Mouse (Mus musculus) Patski (cell line): ENCODE measurements at regions not wholly inside any gene's neighbourhood (a gene's known extent, or its start where the extent isn't known, plus 50 kb on each side); places are given as distances from the start of the nearest gene placed in this dataset.

Experiments used
- ATAC-seq: fragments of 100-300 bp; one replicate; pipeline ENCODE4 v1.8.0; 2021
- CTCF ChIA-PET: fragments of 350-600 bp; sonication (Branson Sonifier 250); formaldehyde crosslinking; loops from one replicate; lab custom pipeline; 2022; ENCODE audit warnings: inconsistent platforms; lab: Charles Lee
- POLR2A ChIA-PET: fragments of 350-600 bp; sonication (Branson Sonifier 250); formaldehyde crosslinking; loops from one replicate; lab custom pipeline; 2022; ENCODE audit warnings: antibody characterized with exemption, inconsistent platforms; lab: Charles Lee
- DNase-seq: peaks from one replicate; pipeline ENCODE4 v3.0.0-alpha.2; 2011; ENCODE audit warnings: low read depth, low spot score
- H3K27me3 ChIP-seq: fragments of 371-371 bp; one replicate; pipeline ENCODE4 v1.5.1; 2021
- CTCF ChIP-seq: fragments of 100-300 bp; IDR thresholded peaks from one replicate; pipeline ENCODE4 v1.5.1; 2021
- in situ Hi-C: fragments of 300-500 bp; cut with MboI; formaldehyde crosslinking; loops from 3 replicates; pipeline ENCODE4 v1.11.1; 2018; ENCODE audit warnings: low pct_unique_long_range_greater_than_20kb, mixed read lengths

DNA sequence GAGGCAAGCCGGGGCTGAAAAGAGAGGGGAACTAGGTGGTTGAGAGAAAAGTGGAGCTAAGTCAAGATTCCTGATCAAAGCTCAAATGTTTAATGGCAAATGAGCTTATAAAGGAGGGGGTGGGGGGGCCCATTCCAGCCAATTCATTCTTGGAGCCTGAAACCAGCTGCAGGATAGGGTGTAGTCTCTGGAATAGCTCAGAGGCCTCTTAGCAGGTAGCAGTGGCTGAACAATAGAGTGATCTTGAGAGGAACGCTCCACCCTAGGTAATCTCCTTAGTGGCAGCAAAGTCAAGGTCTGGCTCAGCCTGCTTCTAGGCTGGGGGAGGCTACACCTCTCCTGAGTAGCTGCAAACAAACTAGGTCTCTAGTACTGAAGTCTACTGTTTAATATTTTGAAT lies 289.3 kb upstream of the Tmem161b start:
- H3K27me3 ChIP-seq, result no peaks in the 10 kb centered on the region
- DNase-seq (no peak), ATAC-seq (no peak)
- POLR2A ChIA-PET, result no interaction called here
- TF ChIP-seq CTCF, result no peak
- CTCF ChIA-PET, result no interaction called here
- in situ Hi-C loops, result no loop called here

DNA sequence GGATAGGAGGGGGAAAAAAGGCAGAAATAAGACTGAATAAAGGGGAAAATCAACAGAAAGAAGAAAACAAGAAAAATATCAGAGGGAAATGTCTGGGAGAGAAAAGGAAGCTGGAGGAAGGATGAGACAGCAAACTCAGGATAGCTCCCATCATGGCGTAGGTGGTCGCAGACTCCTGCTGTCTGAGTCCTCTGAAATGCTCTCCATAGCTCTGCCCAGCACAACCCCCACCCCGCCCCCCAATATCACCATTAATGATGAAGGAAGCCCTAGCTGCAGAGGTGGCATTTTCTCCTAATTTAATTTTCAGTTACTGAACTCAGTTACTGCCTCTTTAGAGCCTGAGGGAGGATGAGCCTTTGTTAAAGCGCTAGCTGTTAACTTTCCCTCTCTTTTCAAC lies 275.6 kb upstream of the Tmem161b start:
- ATAC-seq (no peak), DNase-seq (no peak)
- CTCF ChIA-PET, result no interaction called here
- in situ Hi-C loops, result no loop called here
- POLR2A ChIA-PET, result no interaction called here
- H3K27me3 ChIP-seq, result peaks cover 7% of the 10 kb centered on the region
- no peak for TF ChIP-seq CTCF

DNA sequence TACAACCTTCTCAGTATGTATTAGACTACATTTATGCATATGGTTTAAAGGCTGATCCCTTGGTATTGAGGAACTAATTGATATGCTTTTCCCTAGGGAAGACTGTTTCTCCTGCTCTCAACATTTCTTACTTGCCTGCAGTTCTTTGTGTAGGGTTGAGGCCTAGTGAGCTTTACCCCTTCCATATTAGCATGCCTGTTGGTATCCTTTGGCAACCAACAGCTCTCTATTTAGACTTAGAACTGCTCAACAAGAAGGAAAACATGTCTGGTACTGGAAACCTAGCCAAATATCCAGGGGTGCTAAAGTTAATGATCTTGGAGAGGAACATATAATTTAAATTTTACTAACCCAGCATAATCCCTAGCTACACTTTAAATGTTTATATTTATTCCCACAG lies 270.9 kb upstream of the Tmem161b start:
- ChIA-PET POLR2A (no interaction called here), CTCF (no interaction called here)
- ATAC-seq, result no peak
- H3K27me3 ChIP-seq, result peaks cover 5% of the 10 kb centered on the region
- DNase-seq, result no peak
- in situ Hi-C loops, result no loop called here
- no peak for TF ChIP-seq CTCF

DNA sequence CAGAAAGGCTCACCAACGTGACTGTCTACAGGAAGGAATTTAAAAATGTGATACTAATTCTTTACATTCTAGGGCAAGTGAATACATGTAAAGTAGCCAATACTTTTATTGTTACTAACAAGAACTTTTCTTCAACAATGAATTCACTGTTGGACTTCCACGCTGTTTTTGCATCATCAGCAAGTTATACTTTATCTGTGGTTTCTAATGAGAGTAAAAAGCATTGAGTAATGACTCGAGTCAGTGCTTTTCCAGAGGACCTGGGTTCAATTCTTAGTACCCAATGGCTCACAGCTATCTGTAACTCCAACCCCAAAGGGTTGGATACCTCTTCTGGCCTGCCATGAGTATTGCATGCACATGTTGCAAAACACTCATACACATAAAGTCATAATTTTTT lies 270.3 kb upstream of the Tmem161b start:
- in situ Hi-C loops, result no loop called here
- peaks cover 5% of the 10 kb centered on the region for H3K27me3 ChIP-seq
- POLR2A ChIA-PET, result no interaction called here

DNA sequence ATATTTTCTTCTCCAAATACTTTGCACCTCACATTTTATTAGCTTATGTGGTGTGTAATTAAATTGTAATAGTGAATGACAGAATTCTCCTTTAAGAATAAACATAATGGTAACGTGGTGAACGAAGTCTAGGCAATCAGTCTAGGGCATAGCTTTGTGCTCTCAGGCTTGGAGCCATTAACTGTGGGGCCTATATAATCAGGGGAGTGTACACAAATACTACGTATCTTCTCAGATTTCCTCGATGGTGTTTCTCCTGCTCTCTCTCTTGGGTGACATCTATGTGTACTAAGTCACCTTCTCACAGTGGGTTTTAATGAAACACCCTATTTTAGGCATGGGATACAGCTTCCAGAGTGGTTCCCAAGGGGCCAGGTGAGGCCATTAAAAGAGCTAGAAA lies 269.7 kb upstream of the Tmem161b start:
- no peak for DNase-seq
- H3K27me3 ChIP-seq, result peaks cover 5% of the 10 kb centered on the region
- in situ Hi-C loops, result no loop called here
- ChIA-PET POLR2A (no interaction called here), CTCF (no interaction called here)
- TF ChIP-seq CTCF, result no peak
- ATAC-seq, result no peak

More for the DNA sequence above, 270.3 kb upstream of the Tmem161b start:
- CTCF ChIA-PET, result no interaction called here
- no peak for ATAC-seq
- no peak for DNase-seq
- TF ChIP-seq CTCF, result no peak

DNA sequence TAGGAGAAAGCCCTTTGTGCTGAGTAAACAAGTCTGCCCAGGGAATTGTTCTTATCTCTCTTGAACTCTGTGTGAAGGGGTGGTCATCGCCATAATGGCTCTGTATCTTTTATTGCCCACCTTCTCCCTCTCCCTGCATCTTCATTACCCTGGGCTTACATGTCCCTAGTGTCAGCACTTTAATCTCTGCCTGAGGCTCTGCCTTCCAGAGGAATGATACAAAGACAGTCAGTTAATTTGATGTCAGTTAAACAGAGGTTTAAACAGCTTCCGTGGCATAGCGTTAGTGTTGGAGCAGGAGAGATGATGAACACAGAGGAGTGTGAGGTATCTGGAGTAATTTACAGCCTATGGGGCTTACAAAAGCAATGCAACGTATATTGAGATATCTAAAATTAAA lies 269.2 kb upstream of the Tmem161b start:
- in situ Hi-C loops, result no loop called here
- ChIA-PET POLR2A (no interaction called here), CTCF (no interaction called here)
- DNase-seq (no peak), ATAC-seq (no peak)
- TF ChIP-seq CTCF, result no peak
- H3K27me3 ChIP-seq, result peaks cover 5% of the 10 kb centered on the region

DNA sequence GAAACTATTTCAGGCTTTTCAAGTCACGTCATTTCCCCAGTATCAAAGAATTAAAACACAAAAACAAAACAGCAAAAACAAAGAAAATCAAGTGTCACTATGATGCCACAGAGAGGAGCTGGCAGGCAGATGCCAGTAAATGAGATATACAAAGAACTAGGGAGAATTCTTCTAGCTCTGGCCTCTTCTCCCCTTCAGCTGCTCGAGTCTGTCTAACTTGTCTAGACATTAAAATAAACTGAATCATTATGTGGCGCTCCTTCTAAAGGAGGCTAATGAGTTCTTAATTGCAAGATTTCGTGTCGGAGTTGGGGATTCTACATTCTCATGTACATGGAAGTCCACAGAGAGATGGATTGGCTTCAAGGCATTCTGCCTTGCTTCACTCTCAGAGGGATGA lies 266.4 kb upstream of the Tmem161b start:
- DNase-seq, result no peak
- ATAC-seq, result no peak
- no peak for TF ChIP-seq CTCF
- ChIA-PET CTCF (no interaction called here), POLR2A (no interaction called here)
- in situ Hi-C loops, result no loop called here
- H3K27me3 ChIP-seq, result no peaks in the 10 kb centered on the region

DNA sequence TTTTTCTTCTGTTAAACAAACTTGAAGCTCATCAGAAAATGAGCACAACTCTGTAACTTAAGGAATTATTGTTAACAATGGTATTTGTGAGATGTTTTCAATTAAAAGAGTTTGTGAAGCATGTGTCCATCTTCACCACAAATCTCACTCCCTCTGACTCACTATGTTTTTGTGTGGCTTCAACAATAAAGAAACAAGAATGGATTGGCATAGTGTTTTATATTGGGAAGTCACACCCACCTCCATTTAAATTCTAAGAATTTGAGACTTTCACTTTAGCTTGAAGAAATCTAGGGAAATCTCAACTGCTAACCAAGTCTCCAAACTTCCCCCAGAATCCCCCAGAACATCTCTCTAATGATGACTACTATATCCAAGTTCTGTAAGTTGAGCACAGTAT lies 243.6 kb upstream of the Tmem161b start:
- in situ Hi-C loops, result no loop called here
- CTCF ChIA-PET, result no interaction called here

DNA sequence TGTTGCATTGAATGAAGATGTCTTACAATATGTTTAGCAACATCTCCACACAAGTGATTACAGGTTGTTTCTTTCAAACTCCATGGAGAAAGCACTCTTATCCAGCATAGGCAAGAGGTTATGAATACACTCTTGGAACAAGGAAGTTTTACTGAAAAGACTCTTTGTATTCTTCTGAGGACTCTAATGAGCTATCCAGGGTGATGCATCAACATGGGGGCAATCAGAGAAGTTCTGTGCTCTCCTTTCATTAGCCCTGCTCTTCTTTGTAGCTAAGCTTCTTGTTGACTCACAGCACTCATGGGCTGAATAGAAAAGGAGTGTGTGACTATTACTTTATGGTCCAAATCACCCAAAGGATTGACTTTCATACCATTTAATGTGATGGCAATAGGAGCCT lies 242.6 kb upstream of the Tmem161b start:
- peaks cover 10% of the 10 kb centered on the region for H3K27me3 ChIP-seq
- TF ChIP-seq CTCF, result no peak
- in situ Hi-C loops, result no loop called here
- ATAC-seq (no peak), DNase-seq (no peak)
- ChIA-PET CTCF (no interaction called here), POLR2A (no interaction called here)

More for the DNA sequence above, 243.6 kb upstream of the Tmem161b start:
- DNase-seq (no peak), ATAC-seq (no peak)
- peaks cover 3% of the 10 kb centered on the region for H3K27me3 ChIP-seq
- TF ChIP-seq CTCF, result no peak
- POLR2A ChIA-PET, result no interaction called here

DNA sequence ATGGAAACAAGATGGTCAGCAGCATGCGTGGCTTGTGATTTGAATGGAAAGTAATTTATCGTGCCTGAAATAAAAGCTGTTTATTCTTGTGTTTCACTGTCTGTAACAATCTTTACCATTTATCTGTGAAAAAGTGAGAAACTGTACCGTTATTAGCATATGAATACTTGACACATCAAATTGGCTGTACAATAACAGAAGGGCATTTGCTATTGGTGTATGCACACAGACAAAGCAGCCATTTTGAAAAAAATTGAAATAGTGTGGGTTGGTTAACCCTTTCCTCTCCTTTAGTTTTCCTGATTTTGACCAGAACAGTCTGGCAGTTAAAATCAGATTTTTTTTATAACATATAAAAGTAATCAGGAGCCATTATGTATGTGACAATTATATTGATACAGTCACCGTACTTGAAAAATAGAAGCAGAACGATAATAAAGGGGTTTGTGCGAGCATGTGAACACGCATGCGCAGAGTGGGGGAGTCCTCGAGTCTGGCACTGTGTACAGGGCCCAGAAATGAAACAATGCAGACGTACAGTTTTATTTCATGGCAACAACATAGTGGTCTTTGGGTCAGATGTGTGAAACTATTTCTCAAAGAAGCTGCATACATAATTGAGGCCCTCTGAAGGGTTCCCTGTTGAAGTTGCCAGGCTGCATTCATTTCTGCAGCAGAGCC lies 237.3 kb upstream of the Tmem161b start:
- ATAC-seq (no peak), DNase-seq (no peak)
- in situ Hi-C loops, result no loop called here
- TF ChIP-seq CTCF, result no peak
- ChIA-PET CTCF (no interaction called here), POLR2A (no interaction called here)
- peaks cover 27% of the 10 kb centered on the region for H3K27me3 ChIP-seq

DNA sequence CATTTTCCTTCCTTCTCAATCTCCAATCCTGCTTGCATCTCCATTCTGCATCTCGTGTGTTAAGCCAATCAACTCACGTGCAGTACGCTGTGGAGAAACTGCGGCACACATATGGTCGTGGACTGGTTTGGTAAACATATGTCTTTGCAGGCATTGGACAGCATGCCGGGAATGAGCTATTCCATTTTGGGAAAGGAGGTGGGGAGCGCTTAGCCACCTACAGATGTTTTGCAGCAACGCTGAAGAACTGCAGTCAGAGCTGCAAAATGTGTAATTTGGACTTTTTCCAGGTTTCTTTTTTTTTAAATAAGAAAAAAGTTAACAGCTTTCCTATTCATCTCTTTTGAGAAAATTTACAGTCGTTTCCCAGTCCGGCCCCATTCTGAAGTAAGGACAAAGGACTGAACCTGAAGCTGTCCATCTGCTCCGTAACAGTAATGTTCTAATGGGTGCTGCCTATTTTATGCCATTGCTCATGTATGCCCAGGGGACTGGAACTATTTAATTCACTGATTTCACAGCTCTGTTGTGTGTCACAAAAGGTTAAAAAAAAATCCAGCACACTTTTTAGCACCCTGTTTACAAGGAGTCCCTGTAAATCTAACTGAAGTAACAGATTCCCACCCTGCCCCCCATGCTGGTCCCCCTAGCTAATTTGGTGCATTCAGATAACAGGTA lies 234.2 kb upstream of the Tmem161b start:
- in situ Hi-C loops, result no loop called here
- ATAC-seq (no peak), DNase-seq (no peak)
- CTCF ChIA-PET, result interaction anchor here (0.6 kb wide), 1 partner anchor 80 kb away, joined by 3 read pairs; no protein-coding TSS in a partner anchor
- POLR2A ChIA-PET, result interaction anchor here (0.6 kb wide), 1 partner anchor 211 kb away, joined by 4 read pairs; no protein-coding TSS in a partner anchor
- H3K27me3 ChIP-seq, result peaks cover 46% of the 10 kb centered on the region
- no peak for TF ChIP-seq CTCF
